In the genomic region with DNA sequence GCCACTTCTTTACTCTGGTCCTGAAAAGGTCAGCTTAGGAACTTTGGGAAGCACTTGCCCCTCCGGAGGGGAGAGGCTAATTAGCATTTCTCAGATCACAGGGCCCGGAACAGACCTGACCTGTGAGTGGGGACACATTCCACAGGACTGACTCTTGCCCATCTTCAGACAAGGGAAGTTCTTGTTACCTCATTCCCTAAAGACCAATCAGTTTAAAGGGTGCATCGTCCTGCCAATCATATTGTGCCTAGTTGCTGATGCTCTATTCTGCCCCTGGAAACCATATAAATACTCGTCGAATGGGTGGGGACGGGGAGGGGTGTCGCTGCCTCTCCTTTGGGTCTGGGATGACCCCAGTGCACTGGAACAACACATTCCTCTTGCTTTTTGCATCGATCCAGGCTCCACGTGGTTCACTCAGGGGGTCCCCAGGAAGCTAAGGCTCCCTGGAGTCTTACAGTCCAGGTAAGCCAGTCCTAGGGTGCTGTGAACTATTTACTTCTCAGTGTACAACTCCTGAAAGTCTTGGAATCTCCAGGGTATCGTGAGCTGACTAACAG, we compare ENCODE assay signal across 18 mouse cellular contexts.
"Had no signal": no experiment of that assay in that cellular context is flagged by ENCODE, and none has a peak within 500 bp of the region (broad histone marks: within the 10 kb centered on the region; RNA-seq: fewer than 3 reads in every experiment).

No protein-coding gene starts in this region.

- DNase-seq: kidney, adult 11 months; kidney, adult 8-10 months; kidney, postnatal 36 days; liver; lung, adult 18-20 months; lung, postnatal 36 days had no signal

- H3K36me3 ChIP-seq: kidney, embryonic 15.5 days; limb, embryonic 10.5 days; limb, embryonic 13.5 days; liver, embryonic 12.5 days; liver, embryonic 15.5 days; lung, embryonic 15.5 days; midbrain, embryonic 10.5 days; midbrain, embryonic 13.5 days; stomach, embryonic 15.5 days had no signal

- ATAC-seq: liver, embryonic 12.5 days; midbrain, embryonic 13.5 days; midbrain, embryonic 16.5 days had no signal

- H3K27ac ChIP-seq: kidney, embryonic 15.5 days; limb, embryonic 10.5 days; limb, embryonic 13.5 days; liver, embryonic 12.5 days; liver, embryonic 15.5 days; lung, embryonic 15.5 days; midbrain, embryonic 10.5 days; midbrain, embryonic 13.5 days; stomach, embryonic 15.5 days had no signal

- H3K4me1 ChIP-seq: liver, embryonic 12.5 days; midbrain, embryonic 10.5 days; midbrain, embryonic 13.5 days; stomach, embryonic 15.5 days had no signal

- H3K27me3 ChIP-seq: kidney, embryonic 15.5 days; limb, embryonic 13.5 days; liver, embryonic 12.5 days; liver, embryonic 15.5 days; lung, embryonic 15.5 days; midbrain, embryonic 13.5 days; stomach, embryonic 15.5 days had no signal

- H3K4me3 ChIP-seq: kidney, embryonic 15.5 days; limb, embryonic 10.5 days; limb, embryonic 13.5 days; liver, embryonic 12.5 days; liver, embryonic 15.5 days; lung, embryonic 15.5 days; megakaryocyte, embryonic 14.5 days; midbrain, embryonic 10.5 days; midbrain, embryonic 13.5 days; myocyte; stomach, embryonic 15.5 days had no signal
